Mouse (Mus musculus): ENCODE measurements around the gene Stk40.

Gene Stk40

DNA sequence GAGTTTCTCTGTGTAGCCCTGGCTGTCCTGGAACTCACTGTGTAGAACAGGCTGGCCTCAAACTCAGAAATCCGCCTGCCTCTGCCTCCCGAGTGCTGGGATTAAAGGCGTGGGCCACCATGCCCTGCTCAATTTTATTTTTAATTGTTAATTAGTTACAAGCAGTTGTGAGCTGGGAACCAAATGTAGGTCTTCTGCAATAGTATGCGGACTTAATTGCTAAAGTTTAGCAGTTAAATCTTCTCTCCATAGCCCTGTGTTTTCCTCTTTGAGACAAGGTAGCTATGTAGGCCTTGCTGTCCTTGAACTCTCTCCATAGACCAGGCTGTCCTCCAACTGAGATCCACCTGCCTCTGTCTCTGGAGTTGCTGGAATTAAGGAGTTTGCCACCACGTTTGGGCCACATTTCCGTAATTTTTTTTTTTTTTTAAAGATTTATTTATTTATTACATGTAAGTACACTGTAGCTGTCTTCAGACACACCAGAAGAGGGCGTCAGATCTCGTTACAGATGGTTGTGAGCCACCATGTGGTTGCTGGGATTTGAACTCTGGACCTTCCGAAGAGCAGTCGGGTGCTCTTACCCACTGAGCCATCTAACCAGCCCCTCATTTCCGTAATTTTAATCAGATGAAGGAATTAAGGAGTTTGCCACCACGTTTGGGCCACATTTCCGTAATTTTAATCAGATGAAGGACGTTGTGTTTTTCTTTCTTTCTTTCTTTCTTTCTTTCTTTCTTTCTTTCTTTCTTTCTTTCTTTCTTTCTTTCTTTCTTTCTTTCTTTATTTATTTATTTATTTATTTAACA, 7.9 kb upstream of the Stk40 start:
- in situ Hi-C loops (cut with MboI; ENCODE audit: low pct_unique_long_range_greater_than_20kb in 1 of 2, low sequenced_read_pairs in 2 of 2, unreplicated experiment in 1 of 2): loop anchor here in 1 of 2 experiments (5.0 kb wide), 1 partner anchor 61 kb away; no protein-coding TSS in a partner anchor

- in situ Hi-C loops (cut with MboI; ENCODE audit: low pct_unique_long_range_greater_than_20kb in 1 of 2, low sequenced_read_pairs in 2 of 2, unreplicated experiment in 1 of 2): loop anchor here in 1 of 2 experiments (5.0 kb wide), 1 partner anchor 61 kb away; no protein-coding TSS in a partner anchor
These were observed 7.2 kb upstream of the Stk40 start, which contains the start of gene Lsm10 for GRCm38 (mm10) chr4:126096464-126097111. Lsm10 (plus strand) TSS chr4:126096623.

DNA sequence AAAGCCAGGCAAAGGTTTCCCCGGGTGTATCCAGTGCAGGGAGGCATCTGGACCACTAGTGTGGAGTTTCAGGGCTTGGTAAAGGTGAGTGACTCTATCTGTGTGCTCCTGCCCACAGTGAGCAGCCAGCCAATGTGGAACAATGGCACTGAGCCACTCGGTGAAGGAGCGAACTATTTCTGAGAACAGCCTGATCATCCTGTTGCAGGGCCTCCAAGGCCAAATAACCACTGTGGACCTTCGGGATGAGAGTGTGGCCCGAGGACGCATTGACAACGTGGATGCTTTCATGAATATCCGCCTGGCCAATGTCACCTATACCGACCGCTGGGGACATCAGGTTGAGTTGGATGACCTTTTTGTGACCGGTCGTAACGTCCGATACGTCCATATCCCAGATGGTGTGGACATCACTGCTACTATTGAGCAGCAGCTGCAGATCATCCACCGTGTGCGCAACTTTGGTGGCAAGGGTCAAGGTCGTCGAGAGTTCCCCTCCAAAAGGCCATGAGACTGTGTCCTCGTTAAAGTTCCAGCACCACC, 6.0 kb upstream of the Stk40 start:
- in situ Hi-C loops (cut with MboI; ENCODE audit: low pct_unique_long_range_greater_than_20kb in 1 of 2, low sequenced_read_pairs in 2 of 2, unreplicated experiment in 1 of 2): loop anchor here in 1 of 2 experiments (5.0 kb wide), 1 partner anchor 60 kb away; no protein-coding TSS in a partner anchor

DNA sequence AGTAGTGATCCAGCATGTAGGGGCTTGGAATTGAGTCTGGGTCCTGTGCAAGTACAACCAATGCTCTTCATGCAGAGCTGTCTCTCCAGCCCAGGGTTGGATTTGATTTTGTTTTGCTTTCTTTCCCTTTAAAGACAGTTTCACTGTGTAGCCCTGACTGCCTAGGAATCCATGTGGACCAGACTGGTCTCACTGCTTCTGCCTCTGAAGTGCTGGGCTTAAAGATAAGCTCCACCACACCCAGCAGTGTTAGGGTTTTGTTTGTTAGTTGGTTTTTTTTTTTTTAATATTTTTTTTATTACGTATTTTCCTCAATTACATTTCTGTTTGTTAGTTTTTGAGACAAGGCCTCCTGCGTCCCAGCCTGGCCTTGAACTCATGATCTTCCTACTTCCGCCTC, 4.4 kb upstream of the Stk40 start:
- in situ Hi-C loops (cut with MboI; ENCODE audit: low pct_unique_long_range_greater_than_20kb in 1 of 2, low sequenced_read_pairs in 2 of 2, unreplicated experiment in 1 of 2): loop anchor here in 1 of 2 experiments (5.0 kb wide), 1 partner anchor 58 kb away; no protein-coding TSS in a partner anchor

- in situ Hi-C loops (cut with MboI; ENCODE audit: low pct_unique_long_range_greater_than_20kb in 1 of 2, low sequenced_read_pairs in 2 of 2, unreplicated experiment in 1 of 2): no loop called here
These were observed 3.0 kb upstream of the Stk40 start for GRCm38 (mm10) chr4:126100764-126101163.

DNA sequence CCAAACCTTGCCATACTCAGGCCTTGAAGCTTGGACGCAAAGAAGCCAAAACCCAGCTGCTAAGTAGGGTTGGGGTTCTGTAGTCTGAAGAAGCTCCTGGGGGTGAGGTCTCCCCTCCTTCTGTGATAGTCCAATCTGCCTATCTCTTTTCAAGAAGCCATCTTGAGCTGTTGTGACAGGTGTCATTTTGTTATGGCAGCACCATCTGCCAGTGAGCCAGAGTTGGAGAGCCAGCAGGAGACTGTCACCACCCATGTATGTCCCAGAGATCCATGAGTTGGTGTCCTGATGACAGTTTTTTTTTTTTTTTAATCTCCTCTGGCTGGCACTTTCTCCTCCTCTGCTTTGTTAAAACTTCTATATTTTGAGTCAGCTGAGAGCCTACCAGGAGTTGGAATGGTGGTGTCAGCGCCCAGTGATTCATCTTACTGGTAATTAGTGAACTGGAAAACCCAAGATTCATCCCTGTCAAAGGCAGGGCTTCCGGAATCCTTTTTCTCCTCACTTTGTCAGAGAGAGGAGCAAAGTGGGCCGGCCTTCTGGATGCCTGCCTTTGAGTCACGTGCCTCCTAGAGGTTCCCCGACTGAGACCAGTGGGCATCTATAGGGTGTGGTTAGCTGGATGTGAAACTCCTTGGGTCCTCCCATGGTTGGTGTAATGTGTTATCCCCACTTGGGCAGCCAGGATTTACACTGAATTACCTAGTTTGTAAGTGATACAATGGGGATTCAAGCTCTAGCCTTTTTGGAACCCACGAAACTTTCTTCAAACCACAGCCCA, 1.5 kb upstream of the Stk40 start:
- in situ Hi-C loops (cut with MboI; ENCODE audit: low pct_unique_long_range_greater_than_20kb in 1 of 2, low sequenced_read_pairs in 2 of 2, unreplicated experiment in 1 of 2): no loop called here

DNA sequence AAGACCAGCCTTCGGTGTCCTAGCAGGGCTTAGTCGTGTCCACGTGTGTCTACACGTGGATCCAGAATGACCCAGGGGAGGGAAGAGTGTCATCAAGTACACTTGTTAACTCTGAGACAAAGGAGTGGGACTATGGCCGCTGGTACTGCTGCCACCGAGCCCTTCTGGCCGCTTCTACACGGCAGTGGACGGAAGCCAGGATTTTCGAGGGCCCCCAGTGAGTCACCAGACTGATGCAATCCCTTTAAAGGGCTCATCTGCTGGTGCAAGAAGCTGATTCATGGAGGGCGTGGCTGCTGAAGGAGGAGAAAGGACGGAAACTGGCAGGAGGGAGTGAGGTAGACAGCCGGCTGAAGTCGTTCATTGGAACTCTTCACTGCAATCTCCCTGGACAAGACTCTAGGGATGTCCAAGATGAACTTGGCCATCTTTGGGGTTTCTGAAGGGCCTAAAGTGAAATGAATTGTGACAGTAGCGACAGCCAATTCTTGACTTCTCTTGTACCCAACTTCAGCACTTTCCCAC, 638 bp upstream of the Stk40 start:
- in situ Hi-C loops (cut with MboI; ENCODE audit: low pct_unique_long_range_greater_than_20kb in 1 of 2, low sequenced_read_pairs in 2 of 2, unreplicated experiment in 1 of 2): no loop called here

DNA sequence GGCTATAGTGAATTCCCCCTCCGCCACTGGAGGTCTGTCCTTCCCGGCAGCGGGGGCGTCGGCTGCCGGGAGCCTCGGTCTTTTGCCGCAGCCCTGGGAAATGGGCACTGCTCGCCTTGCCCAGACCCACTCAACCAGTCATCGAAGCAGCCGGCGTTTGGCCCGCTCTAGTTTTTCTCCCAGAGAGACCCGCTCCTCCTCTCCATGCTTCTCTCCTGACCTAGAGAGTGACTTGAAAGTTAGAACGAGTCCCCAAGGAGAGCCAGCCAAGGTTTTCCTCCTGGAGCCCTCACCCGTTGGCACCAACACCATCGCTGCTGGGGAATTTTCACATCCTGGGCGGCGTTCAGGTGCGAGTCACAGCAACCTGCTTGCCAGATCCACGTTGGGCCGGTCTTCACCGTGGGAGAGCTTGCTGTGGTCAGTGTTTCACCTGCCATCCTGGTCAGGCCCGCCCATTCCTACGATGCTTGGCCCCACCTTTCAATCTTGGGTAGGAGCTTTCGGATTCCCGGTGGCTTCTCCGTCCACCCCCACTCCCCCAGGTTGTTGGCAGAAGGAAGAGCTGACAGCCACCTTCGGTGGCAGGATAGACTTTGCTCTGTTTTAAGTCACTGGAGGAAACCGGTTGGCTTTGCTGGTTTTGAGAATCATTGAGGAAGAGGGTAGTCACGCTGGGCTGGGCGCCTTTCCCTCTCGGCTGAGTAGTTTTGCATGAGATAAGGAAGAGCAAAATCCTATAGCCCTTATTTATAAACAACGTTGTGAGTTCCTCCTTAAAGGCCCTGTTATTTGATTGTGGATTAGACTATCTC, 711 bp downstream of the Stk40 start:
- in situ Hi-C loops (cut with MboI; ENCODE audit: low pct_unique_long_range_greater_than_20kb in 1 of 2, low sequenced_read_pairs in 2 of 2, unreplicated experiment in 1 of 2): no loop called here

- in situ Hi-C loops (cut with MboI; ENCODE audit: low pct_unique_long_range_greater_than_20kb in 1 of 2, low sequenced_read_pairs in 2 of 2, unreplicated experiment in 1 of 2): no loop called here
These were observed 1.5 kb downstream of the Stk40 start for GRCm38 (mm10) chr4:126105131-126105783.

DNA sequence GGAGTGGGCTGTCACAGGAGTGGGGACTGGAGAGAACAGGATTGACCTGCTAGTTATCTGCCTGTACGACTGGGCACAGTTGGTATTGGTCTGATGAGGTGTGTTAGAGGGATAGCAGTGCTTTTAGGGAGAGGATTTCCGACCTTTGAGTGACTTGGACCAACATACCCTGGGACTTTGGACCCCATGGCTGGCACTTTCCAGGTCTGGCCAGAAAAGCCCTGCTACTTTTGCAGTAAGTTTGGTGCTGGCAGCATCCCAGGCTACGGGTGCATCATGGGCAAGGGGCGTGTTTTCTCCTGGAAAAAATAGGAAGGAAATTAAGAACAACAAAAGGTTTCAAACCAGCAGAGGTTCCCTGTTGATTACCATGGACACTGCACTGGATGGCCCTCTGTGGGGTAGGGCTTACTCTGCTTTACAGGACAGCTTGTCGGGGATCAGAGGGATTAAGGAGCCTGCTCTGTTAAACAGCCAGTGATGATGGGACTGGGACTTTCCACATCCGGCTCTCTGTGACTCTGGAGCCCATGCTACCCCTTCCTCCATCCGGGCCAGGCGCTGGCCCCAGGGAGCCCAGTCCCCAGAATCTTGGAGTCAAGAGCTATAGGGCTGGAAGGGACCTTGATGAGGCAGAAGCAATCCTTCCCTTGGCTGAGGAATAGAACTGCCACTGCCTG, 4.4 kb downstream of the Stk40 start:
- in situ Hi-C loops (cut with MboI; ENCODE audit: low pct_unique_long_range_greater_than_20kb in 1 of 2, low sequenced_read_pairs in 2 of 2, unreplicated experiment in 1 of 2): no loop called here

GRCm38 (mm10) chr4:126109613-126110373, 6.0 kb downstream of the Stk40 start:
- in situ Hi-C loops (cut with MboI; ENCODE audit: low pct_unique_long_range_greater_than_20kb in 1 of 2, low sequenced_read_pairs in 2 of 2, unreplicated experiment in 1 of 2): no loop called here

DNA sequence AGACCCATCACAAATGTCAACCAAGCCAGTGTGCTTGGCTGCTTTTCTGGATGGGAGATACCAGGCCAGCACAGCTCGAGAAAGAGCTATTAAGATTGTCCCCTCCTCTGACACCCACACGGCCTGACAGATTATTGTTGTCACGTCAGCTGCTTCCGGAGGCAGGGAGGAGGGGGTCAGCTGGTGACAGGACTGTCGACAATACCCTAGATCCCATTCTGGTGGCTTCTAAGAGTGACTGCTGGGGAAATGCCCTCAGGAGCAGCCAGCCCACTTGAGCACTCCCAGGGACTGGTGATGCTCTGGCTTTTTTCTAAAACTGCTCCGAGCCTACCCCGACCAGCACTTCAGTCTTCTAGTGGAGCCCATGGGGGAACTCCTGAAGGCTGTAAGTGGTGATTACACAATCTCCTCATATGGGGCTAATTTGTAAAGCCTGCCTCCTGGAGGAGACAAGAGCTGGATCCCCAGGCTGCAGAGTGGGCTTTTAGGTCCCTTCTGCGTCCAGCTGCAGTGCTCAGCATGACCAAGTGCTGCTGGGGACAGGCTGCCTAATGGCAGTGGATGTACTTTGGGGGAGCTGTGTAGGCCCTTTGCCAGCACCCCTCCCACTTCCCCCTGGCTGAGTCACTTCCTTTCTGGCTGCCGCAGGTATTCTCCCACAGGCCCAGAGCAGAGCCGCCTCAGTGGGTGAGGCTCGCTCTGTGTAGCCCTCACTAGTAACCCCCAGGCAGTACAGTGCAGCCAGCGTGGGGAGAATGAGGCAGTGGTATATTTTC, 6.8 kb downstream of the Stk40 start:
- in situ Hi-C loops (cut with MboI; ENCODE audit: low pct_unique_long_range_greater_than_20kb in 1 of 2, low sequenced_read_pairs in 2 of 2, unreplicated experiment in 1 of 2): no loop called here

- in situ Hi-C loops (cut with MboI; ENCODE audit: low pct_unique_long_range_greater_than_20kb in 1 of 2, low sequenced_read_pairs in 2 of 2, unreplicated experiment in 1 of 2): no loop called here
These were observed 7.4 kb downstream of the Stk40 start for GRCm38 (mm10) chr4:126111153-126111549.

GRCm38 (mm10) chr4:126113243-126113642, 9.5 kb downstream of the Stk40 start:
- in situ Hi-C loops (cut with MboI; ENCODE audit: low pct_unique_long_range_greater_than_20kb in 1 of 2, low sequenced_read_pairs in 2 of 2, unreplicated experiment in 1 of 2): no loop called here

DNA sequence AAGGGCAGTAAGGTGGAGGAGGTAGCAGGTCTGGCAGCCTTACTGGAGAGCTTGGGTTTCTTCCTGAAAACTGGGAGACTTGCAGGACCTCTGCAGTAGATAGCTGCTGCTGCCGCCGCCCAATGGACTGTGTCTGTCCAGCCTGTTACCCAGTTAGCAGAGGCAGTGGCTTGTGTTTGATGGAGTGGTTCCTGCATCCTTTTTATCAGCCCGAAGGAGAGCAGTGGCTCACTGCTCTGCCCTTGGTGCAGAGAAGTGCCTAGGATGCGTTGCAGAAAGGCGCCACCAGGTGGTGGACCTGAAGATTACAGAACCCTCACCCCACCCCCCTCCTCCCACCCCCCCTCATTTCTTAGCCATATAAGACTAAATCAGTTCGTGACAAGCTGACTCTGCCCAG, 10.2 kb downstream of the Stk40 start:
- in situ Hi-C loops (cut with MboI; ENCODE audit: low pct_unique_long_range_greater_than_20kb in 1 of 2, low sequenced_read_pairs in 2 of 2, unreplicated experiment in 1 of 2): no loop called here
